Mouse (Mus musculus) heart, adult 2 months (tissue): ENCODE results near the gene Scd3.

Experiments used
- CTCF ChIP-seq: fragments of 200-600 bp; IDR thresholded peaks from 2 replicates; pipeline ENCODE4 v1.8.1; 2022; ENCODE audit warnings: antibody characterized with exemption, mild to moderate bottlenecking, moderate library complexity
- POLR2A ChIP-seq: fragments of 200-500 bp; IDR thresholded peaks from 2 replicates; pipeline ENCODE4 v1.6.1; 2011; ENCODE audit warnings: mild to moderate bottlenecking, low read depth, low read length, control low read depth; ENCODE audit not compliant: insufficient read depth

DNA sequence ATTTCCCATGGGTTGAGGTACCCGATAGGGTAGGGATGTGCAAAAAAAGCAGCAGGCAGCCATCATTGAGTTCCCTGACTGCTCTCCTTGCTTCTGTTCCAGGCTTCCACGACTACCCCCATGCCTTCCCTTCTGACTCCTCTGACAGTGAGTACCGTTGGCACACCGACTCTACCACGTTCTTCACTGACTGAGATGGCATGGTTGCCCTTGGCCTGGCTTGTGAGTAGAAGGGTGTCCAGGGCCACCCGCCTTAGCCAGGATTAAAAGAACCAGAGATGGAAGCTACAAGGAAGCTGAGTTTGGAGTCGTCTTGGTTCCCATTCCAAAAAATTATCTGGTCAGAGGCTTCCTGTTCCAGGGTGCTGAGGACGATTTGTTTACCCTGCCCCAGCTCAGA lies 74.9 kb downstream of the Scd3 start:
- TF ChIP-seq CTCF (no peak), POLR2A (no peak)
